Mouse (Mus musculus) lung, embryonic 14.5 days (tissue): ENCODE data around the gene Slc17a7. TPM values are rescaled to one million over a fixed set of nuclear protein-coding genes. Genes with fewer than 3 reads are reported as not detected.
A peak's percentile ranks its signal among the peaks of the same experiment; 100 is the strongest.

Experiments
- ATAC-seq: fragments of 200-750 bp; cut with Nextera tagmentation; 2 replicates; pipeline ENCODE4 v1.8.0; 2017; ENCODE audit warnings: mild to moderate bottlenecking, moderate TSS enrichment, moderate library complexity; ENCODE audit not compliant: insufficient read depth
- DNase-seq: peaks from one replicate; pipeline ENCODE4 v3.0.0-alpha.2; 2015
- H3K27ac ChIP-seq: fragments of 300-500 bp; sonication (generic); 2 replicates; pipeline ENCODE4 v1.5.1; 2014; ENCODE audit warnings: low read depth, mild to moderate bottlenecking, moderate library complexity
- H3K27me3 ChIP-seq: fragments of 300-500 bp; sonication (generic); 2 replicates; pipeline ENCODE4 v1.6.1; 2014; ENCODE audit warnings: low read length, control low read depth; ENCODE audit not compliant: insufficient read depth
- H3K36me3 ChIP-seq: fragments of 300-500 bp; sonication (generic); 2 replicates; pipeline ENCODE4 v1.6.1; 2014; ENCODE audit warnings: control low read depth; ENCODE audit not compliant: insufficient read depth
- H3K4me1 ChIP-seq: fragments of 300-500 bp; sonication (generic); 2 replicates; pipeline ENCODE4 v1.6.1; 2014; ENCODE audit warnings: antibody characterized with exemption, control low read depth; ENCODE audit not compliant: insufficient read depth
- H3K4me2 ChIP-seq: fragments of 300-500 bp; sonication (generic); 2 replicates; pipeline ENCODE4 v1.6.1; 2014; ENCODE audit warnings: mild to moderate bottlenecking
- H3K4me3 ChIP-seq: fragments of 300-500 bp; sonication (generic); 2 replicates; pipeline ENCODE4 v1.5.1; 2014; ENCODE audit warnings: low read depth, low read length
- H3K9ac ChIP-seq: fragments of 300-500 bp; sonication (generic); 2 replicates; pipeline ENCODE4 v1.6.1; 2014
- H3K9me3 ChIP-seq: fragments of 300-500 bp; sonication (generic); 2 replicates; pipeline ENCODE4 v1.6.1; 2016; ENCODE audit warnings: low read depth, low read length, control low read depth
- CTCF ChIP-seq: IDR thresholded peaks from 2 replicates; pipeline ENCODE4 v1.5.1; 2016; ENCODE audit warnings: antibody characterized with exemption, low read depth
- WGBS: fragments of 180-500 bp; shearing (Covaris S2); extraction: QIAGEN DNeasy Blood & Tissue Kit; methylation state at CpG from one replicate; pipeline ENCODE4 v1.1.7; 2014; 5-methylcytosine and 5-hydroxymethylcytosine counted together
- polyA plus RNA-seq: library from polyadenylated mRNA; unstranded; fragments of >200 nt; fragmentation: Nextera tagmentation; extraction: Ambion mirVana; gene quantifications from 2 replicates; pipeline ENCODE4 v1.2.1, GENCODE M21; 2014

The Slc17a7 gene
- polyA plus RNA-seq, result 0.09 and 0.97 TPM in 2 replicates

DNA sequence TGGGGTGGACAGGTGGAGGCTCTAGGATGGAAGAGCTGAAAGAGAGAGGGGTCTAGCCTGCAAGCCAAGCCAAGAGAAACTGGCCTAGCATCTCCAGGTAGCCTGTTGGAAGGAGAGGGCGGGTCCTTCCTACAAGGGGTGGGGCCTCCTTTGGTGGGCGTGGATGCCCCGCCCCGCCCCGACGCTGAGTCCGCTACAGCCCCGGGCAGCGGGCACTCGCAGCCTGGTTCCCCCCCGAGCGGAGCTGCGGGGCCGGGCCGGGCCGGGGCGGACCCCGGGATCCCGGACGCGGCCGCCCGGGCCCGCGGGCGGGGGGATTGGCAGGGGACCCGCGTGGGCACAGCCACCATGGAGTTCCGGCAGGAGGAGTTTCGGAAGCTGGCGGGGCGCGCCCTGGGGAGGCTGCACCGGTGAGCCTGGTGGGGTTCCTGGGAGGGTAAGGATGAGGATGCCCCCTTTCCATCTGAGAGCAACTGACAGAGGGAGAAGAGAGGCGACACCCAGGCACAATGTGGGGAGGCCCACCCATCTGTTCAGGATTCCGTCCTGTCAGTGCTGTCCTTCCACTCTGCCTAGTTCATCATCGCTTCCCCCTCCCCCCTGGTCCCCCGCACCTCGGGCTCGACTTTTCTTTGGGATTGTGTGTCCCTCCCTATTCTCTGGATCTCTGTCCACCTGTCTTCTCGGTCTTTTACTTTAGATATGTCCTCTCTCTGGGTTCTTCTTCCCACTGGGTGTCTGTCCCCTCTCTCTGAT, at the start of gene Slc17a7:
Gene Slc17a7 (plus strand): TSS at position 215 of the 756 bp plus-strand sequence.
- H3K4me2 ChIP-seq, result peak within 1 kb of the TSS; percentile 72
- no peak within 1 kb of the TSS for H3K27ac ChIP-seq
- H3K36me3 ChIP-seq, result peaks cover 15% of the 10 kb centered on the region; the same call in 1 of the 2 replicates
- H3K27me3 ChIP-seq, result peaks cover 66% of the 10 kb centered on the region
- peaks cover 2% of the 10 kb centered on the region; the same call in 1 of the 2 replicates for H3K9me3 ChIP-seq
- peak; percentile 60 for DNase-seq
- WGBS, result 1% methylated on average over 39 of the region's 41 CpGs
- no peak for ATAC-seq
- H3K9ac ChIP-seq, result peak within 1 kb of the TSS; percentile 38
- peak within 1 kb of the TSS; percentile 39 for H3K4me3 ChIP-seq
- no peak for TF ChIP-seq CTCF
- H3K4me1 ChIP-seq, result peaks cover 4% of the 10 kb centered on the region; the same call in 1 of the 2 replicates

DNA sequence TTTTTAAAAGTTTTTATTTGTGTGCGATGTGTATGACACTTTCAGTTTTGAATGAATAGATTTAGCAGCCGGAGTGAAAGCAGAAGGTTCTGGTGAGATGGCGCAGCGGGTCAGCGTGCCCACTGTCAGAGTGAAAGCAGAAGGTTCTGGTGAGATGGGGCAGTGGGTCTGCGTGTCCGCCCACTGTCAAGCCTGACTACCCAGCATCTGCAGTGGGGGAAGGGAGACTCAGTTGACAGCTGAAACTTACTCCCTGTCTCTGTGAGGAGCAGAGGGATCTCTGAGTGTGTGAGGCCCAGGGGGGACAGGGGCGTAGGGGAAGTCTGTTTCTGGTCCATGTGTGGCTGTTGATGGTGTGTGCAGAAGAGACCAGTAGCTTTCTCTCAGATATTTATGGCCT, 46.2 kb upstream of the Slc17a7 start:
- no peak for ATAC-seq
- Histone ChIP-seq H3K27me3 (no peaks in the 10 kb centered on the region), H3K27ac (no peak overlapping the region), H3K4me3 (no peak overlapping the region), H3K36me3 (peaks cover 40% of the 10 kb centered on the region), H3K4me2 (no peak overlapping the region), H3K9ac (no peak overlapping the region), H3K9me3 (no peaks in the 10 kb centered on the region), H3K4me1 (0 out of 2 replicates have a peak, but pooled peaks cover under 1% of the 10 kb centered on the region)
- 73% methylated on average over 8 of the region's 8 CpGs for WGBS
- TF ChIP-seq CTCF, result no peak
- no peak for DNase-seq

DNA sequence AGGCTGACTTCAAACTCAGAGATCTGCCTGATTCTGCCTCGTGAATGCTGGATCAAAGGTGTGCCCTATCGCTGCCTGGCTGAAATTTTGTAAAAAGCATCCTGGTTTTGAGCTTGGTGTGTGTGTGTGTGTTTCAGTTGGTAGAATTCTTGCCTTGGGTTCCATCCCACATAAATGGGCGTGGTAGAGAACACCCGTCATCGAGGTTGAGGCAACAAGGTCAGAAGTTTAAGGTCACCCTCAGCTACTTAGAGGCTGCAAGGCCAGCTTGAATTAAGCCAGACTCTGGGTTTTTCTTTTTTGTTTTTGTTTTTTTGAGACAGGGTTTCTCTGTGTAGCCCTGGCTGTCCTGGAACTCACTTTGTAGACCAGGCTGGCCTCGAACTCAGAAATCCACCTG, 45.4 kb upstream of the Slc17a7 start:
- H3K36me3 ChIP-seq, result peaks cover 47% of the 10 kb centered on the region
- 79% methylated on average over 6 of the region's 6 CpGs for WGBS
- TF ChIP-seq CTCF, result no peak
- H3K4me3 ChIP-seq, result no peak overlapping the region
- no peaks in the 10 kb centered on the region for H3K9me3 ChIP-seq
- H3K4me2 ChIP-seq, result no peak overlapping the region
- ATAC-seq, result no peak
- DNase-seq, result no peak
- no peak overlapping the region for H3K27ac ChIP-seq
- H3K9ac ChIP-seq, result no peak overlapping the region
- H3K27me3 ChIP-seq, result no peaks in the 10 kb centered on the region
- H3K4me1 ChIP-seq, result peaks cover 7% of the 10 kb centered on the region; the same call in 1 of the 2 replicates

DNA sequence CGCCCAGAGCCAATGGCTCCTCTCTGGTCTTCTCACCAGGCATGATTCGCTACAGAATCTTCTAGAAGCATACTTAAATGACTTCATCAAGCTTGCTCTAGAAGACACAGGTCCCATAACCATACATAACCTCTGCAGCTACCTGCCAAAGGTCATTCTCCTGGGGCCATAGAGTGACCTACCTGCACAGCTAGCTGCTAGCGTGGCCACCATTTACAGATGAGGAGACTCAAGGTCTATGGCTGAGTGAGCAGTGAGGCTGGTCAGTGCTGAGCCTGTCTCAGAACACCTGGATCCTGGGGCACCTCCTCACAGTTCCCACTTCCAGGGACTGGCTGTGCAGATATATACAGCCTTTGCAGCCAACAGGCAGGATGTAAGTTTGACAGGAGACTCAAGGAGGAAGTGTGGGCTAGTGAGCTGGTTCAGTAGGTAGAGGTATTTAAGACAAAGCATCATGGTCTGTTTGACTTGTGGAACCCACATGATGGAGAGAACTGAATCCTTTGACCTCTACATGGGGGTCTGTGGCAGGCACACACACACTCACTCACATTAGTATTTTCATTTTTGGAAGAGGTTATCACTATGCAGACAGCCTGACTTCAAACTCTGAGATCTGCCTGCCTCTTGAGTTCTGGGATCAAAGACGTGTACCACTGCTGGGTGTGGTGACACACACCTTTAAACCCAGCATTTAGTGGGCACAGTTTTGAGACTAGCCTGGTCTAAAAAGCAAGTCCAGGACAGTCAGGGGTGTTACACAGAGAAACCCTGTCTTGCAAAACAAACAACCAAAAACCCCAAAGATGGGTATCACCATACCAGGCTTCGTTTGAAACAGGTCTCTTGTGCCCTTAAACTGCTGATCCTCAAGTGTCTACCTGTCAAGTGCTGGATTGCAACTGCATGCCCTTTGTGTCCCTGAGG, 43.7 kb upstream of the Slc17a7 start:
- H3K9me3 ChIP-seq, result no peaks in the 10 kb centered on the region
- peaks cover 53% of the 10 kb centered on the region for H3K36me3 ChIP-seq
- TF ChIP-seq CTCF, result no peak
- peaks cover 7% of the 10 kb centered on the region; the same call in 1 of the 2 replicates for H3K4me1 ChIP-seq
- 72% methylated on average over 5 of the region's 5 CpGs for WGBS
- H3K4me3 ChIP-seq, result no peak overlapping the region
- DNase-seq, result no peak
- no peak overlapping the region for H3K4me2 ChIP-seq
- no peak for ATAC-seq
- H3K27ac ChIP-seq, result no peak overlapping the region
- H3K27me3 ChIP-seq, result no peaks in the 10 kb centered on the region
- H3K9ac ChIP-seq, result no peak overlapping the region

- Histone ChIP-seq H3K4me1 (peaks cover 12% of the 10 kb centered on the region), H3K9ac (peak overlapping the region; percentile 1; the same call in 1 of the 2 replicates), H3K27ac (no peak overlapping the region; the same call in 1 of the 2 replicates), H3K27me3 (no peaks in the 10 kb centered on the region), H3K4me3 (no peak overlapping the region), H3K36me3 (peaks cover 67% of the 10 kb centered on the region), H3K9me3 (no peaks in the 10 kb centered on the region), H3K4me2 (peak overlapping the region; percentile 81; the same call in 1 of the 2 replicates)
- 50% methylated on average over 8 of the region's 8 CpGs for whole genome bisulfite sequencing
- ATAC-seq, result no peak
- DNase-seq, result peak; percentile 58
- no peak for TF ChIP-seq CTCF
Measured at GRCm38 (mm10) chr7:45121404-45121803, 42.3 kb upstream of the Slc17a7 start.

GRCm38 (mm10) chr7:45121966-45122365, 41.8 kb upstream of the Slc17a7 start:
- H3K36me3 ChIP-seq, result peaks cover 73% of the 10 kb centered on the region
- peak overlapping the region; percentile 54 for H3K27ac ChIP-seq
- H3K4me2 ChIP-seq, result peak overlapping the region; percentile 81
- TF ChIP-seq CTCF, result no peak
- H3K4me1 ChIP-seq, result peaks cover 13% of the 10 kb centered on the region
- peak overlapping the region; percentile 1 for H3K9ac ChIP-seq
- no peak for ATAC-seq
- H3K4me3 ChIP-seq, result no peak overlapping the region; the same call in 1 of the 2 replicates
- H3K27me3 ChIP-seq, result no peaks in the 10 kb centered on the region
- DNase-seq, result no peak
- H3K9me3 ChIP-seq, result no peaks in the 10 kb centered on the region
